In the genomic region with DNA sequence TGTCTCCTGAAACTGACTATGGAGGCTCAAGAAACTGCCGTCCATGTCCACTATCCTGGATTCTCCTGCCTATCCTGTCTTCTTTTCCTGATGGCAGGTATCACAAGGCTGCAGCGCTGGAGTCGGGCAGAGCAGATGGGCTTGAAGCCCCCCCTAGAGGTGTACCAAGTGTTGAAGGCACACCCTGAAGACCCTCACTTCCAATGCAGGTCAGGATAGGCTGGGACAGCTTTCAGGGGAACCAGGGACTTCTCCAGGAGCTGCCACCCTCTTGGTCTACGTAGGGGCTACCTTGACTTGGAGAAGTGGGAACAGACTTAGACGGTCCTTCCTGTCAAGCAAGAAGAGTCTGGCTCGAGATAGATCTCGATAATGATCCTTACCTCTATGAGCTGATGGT, we compare ENCODE assay signal across 8 mouse cellular contexts. TPM values are rescaled to one million over a fixed set of nuclear protein-coding genes. Genes with fewer than 3 reads are reported as not detected.
A peak's percentile ranks its signal among the peaks of the same experiment; 100 is the strongest.
DNase-seq lines count a peak whose midpoint lies in the region; ATAC-seq and TF ChIP-seq lines count a peak whose summit lies in the region.
"Had no signal": no experiment of that assay in that cellular context is flagged by ENCODE, and none has a peak within 500 bp of the region (broad histone marks: within the 10 kb centered on the region; RNA-seq: fewer than 3 reads in every experiment).

No protein-coding gene starts in this region.

- H3K27ac ChIP-seq in lung, embryonic 16.5 days (ENCODE audit: low read length): peak overlapping the region; percentile 95; the same call in 1 of the 2 replicates
- no peak overlapping the region for H3K27ac ChIP-seq in forebrain, embryonic 15.5 days (replicated peaks)
- peak overlapping the region; percentile 77; the same call in 1 of the 2 replicates for H3K27ac ChIP-seq in liver, embryonic 13.5 days
- H3K27ac ChIP-seq in stomach, embryonic 16.5 days (ENCODE audit: low read length): peak overlapping the region; percentile 86; the same call in 1 of the 2 replicates
- H3K27ac ChIP-seq in thymus, adult 2 months (ENCODE audit: control insufficient read depth, insufficient read depth, low read length): no peak overlapping the region

- H3K36me3 ChIP-seq in lung, embryonic 16.5 days (ENCODE audit: control insufficient read depth, insufficient read depth, low read length): no peaks in the 10 kb centered on the region
- no peaks in the 10 kb centered on the region for H3K36me3 ChIP-seq in forebrain, embryonic 15.5 days
- H3K36me3 ChIP-seq in liver, embryonic 13.5 days: no peaks in the 10 kb centered on the region
- H3K36me3 ChIP-seq in stomach, embryonic 16.5 days (ENCODE audit: control insufficient read depth, insufficient read depth, low read length): no peaks in the 10 kb centered on the region
- H3K36me3 ChIP-seq in thymus, adult 2 months (ENCODE audit: control insufficient read depth, insufficient read depth, low read length): no peaks in the 10 kb centered on the region

- H3K4me3 ChIP-seq in lung, embryonic 16.5 days (ENCODE audit: low read length): no peak overlapping the region; the same call in 1 of the 2 replicates
- H3K4me3 ChIP-seq in forebrain, embryonic 15.5 days: peak overlapping the region; percentile 64; the same call in 1 of the 2 replicates
- H3K4me3 ChIP-seq in liver, embryonic 13.5 days (replicated peaks): peak overlapping the region; percentile 68; the same call in 1 of the 2 replicates
- peak overlapping the region; percentile 59; the same call in 1 of the 2 replicates for H3K4me3 ChIP-seq in stomach, embryonic 16.5 days (replicated peaks; ENCODE audit: low read length)
- no peak overlapping the region for H3K4me3 ChIP-seq in thymus, adult 2 months (ENCODE audit: control insufficient read depth, insufficient read depth, low read length)

- DNase-seq in lung, postnatal 36 days: no peak
- DNase-seq in liver, embryonic 13.5 days: no peak
- DNase-seq in thymus, adult 2 months: no peak
- no peak for DNase-seq in layer of hippocampus, adult 9-11 months
- DNase-seq: right cerebral cortex, adult 18-20 months had no signal

- no peaks in the 10 kb centered on the region; the same call in 1 of the 2 replicates for H3K27me3 ChIP-seq in lung, embryonic 16.5 days (ENCODE audit: control insufficient read depth, insufficient read depth, low read depth, low read length)
- peaks cover 18% of the 10 kb centered on the region for H3K27me3 ChIP-seq in forebrain, embryonic 15.5 days
- peaks cover 17% of the 10 kb centered on the region; the same call in 1 of the 2 replicates for H3K27me3 ChIP-seq in liver, embryonic 13.5 days
- H3K27me3 ChIP-seq in stomach, embryonic 16.5 days (ENCODE audit: control insufficient read depth, insufficient read depth, low read length): no peaks in the 10 kb centered on the region
- no peaks in the 10 kb centered on the region for H3K27me3 ChIP-seq in thymus, adult 2 months (ENCODE audit: control insufficient read depth, insufficient read depth, low read length)

- TF ChIP-seq CTCF in thymus, adult 2 months (IDR thresholded peaks at IDR 0.05; ENCODE audit: borderline replicate concordance, control insufficient read depth, extremely low read depth, insufficient read depth, low read length, poor library complexity): no peak

- 80% methylated on average over 7 of the region's 7 CpGs for WGBS in lung, embryonic 16.5 days
- 82% methylated on average over 7 of the region's 7 CpGs for WGBS in forebrain, embryonic 15.5 days
- 69% methylated on average over 7 of the region's 7 CpGs for WGBS in liver, embryonic 13.5 days (ENCODE audit: insufficient replicate concordance)
- WGBS in stomach, embryonic 16.5 days: 78% methylated on average over 7 of the region's 7 CpGs
- WGBS in thymus, adult 2 months: 85% methylated on average over 7 of the region's 7 CpGs

- H3K4me2 ChIP-seq in lung, embryonic 16.5 days (ENCODE audit: low read depth, low read length): peak overlapping the region; percentile 90
- peak overlapping the region; percentile 81 for H3K4me2 ChIP-seq in forebrain, embryonic 15.5 days (replicated peaks)
- peak overlapping the region; percentile 84 for H3K4me2 ChIP-seq in liver, embryonic 13.5 days
- peak overlapping the region; percentile 85 for H3K4me2 ChIP-seq in stomach, embryonic 16.5 days (ENCODE audit: low read depth, low read length)

- no peak for TF ChIP-seq POLR2A in thymus, adult 2 months (IDR thresholded peaks at IDR 0.05; ENCODE audit: control insufficient read depth, extremely low read depth, insufficient read depth, low read length, poor library complexity)

- no peak for ATAC-seq in lung, embryonic 16.5 days (ENCODE audit: low read depth)
- ATAC-seq in forebrain, embryonic 15.5 days (replicated peaks): no peak
- no peak for ATAC-seq in liver, embryonic 13.5 days (ENCODE audit: low read depth)
- ATAC-seq in stomach, embryonic 16.5 days (ENCODE audit: insufficient read depth, low FRiP score): no peak

- H3K9ac ChIP-seq in lung, embryonic 16.5 days (ENCODE audit: low read length): peak overlapping the region; percentile 74
- H3K9ac ChIP-seq in forebrain, embryonic 15.5 days (replicated peaks): peak overlapping the region; percentile 70
- H3K9ac ChIP-seq in liver, embryonic 13.5 days: peak overlapping the region; percentile 71; the same call in 1 of the 2 replicates
- peak overlapping the region; percentile 78; the same call in 1 of the 2 replicates for H3K9ac ChIP-seq in stomach, embryonic 16.5 days (ENCODE audit: low read length)

- no peaks in the 10 kb centered on the region for H3K9me3 ChIP-seq in lung, embryonic 16.5 days (ENCODE audit: control insufficient read depth, low read length)
- no peaks in the 10 kb centered on the region for H3K9me3 ChIP-seq in forebrain, embryonic 15.5 days
- no peaks in the 10 kb centered on the region; the same call in 1 of the 2 replicates for H3K9me3 ChIP-seq in liver, embryonic 13.5 days (replicated peaks)
- H3K9me3 ChIP-seq in stomach, embryonic 16.5 days (replicated peaks; ENCODE audit: control insufficient read depth, low read length): no peaks in the 10 kb centered on the region

- H3K4me1 ChIP-seq in lung, embryonic 16.5 days (replicated peaks; ENCODE audit: control insufficient read depth, insufficient read depth, low read length): peaks cover 16% of the 10 kb centered on the region
- H3K4me1 ChIP-seq in forebrain, embryonic 15.5 days: peaks cover 13% of the 10 kb centered on the region
- H3K4me1 ChIP-seq in liver, embryonic 13.5 days (replicated peaks): peaks cover 43% of the 10 kb centered on the region
- H3K4me1 ChIP-seq in stomach, embryonic 16.5 days (ENCODE audit: control insufficient read depth, insufficient read depth, low read length): peaks cover 22% of the 10 kb centered on the region
- H3K4me1 ChIP-seq in thymus, adult 2 months (replicated peaks; ENCODE audit: control insufficient read depth, insufficient read depth, low read length): peaks cover 18% of the 10 kb centered on the region

RNA-seq across cellular contexts. Expression of a gene that starts 1.0 kb away (rescaled TPM):
- 32.6 and 38.0 TPM in 2 replicates for polyA plus RNA-seq in lung, embryonic 16.5 days (2015; fragmentation: Nextera tagmentation; extraction: Ambion mirVana)
- polyA plus RNA-seq in forebrain, embryonic 15.5 days (2015; fragmentation: Nextera tagmentation; extraction: Ambion mirVana): 17.2 and 18.1 TPM in 2 replicates
- polyA plus RNA-seq in liver, embryonic 13.5 days (2015; fragmentation: Nextera tagmentation; extraction: Ambion mirVana): 8.3 and 12.3 TPM in 2 replicates
- 36.3 and 38.0 TPM in 2 replicates for polyA plus RNA-seq in stomach, embryonic 16.5 days (2015; fragmentation: Nextera tagmentation; extraction: Ambion mirVana)
- polyA plus RNA-seq in thymus, adult 2 months (2012; rRNA removed): 104 and 117 TPM in 2 replicates

RNA-seq across cellular contexts. Expression of a gene that starts 18.5 kb away (rescaled TPM):
- not detected in 2 replicates for polyA plus RNA-seq in lung, embryonic 16.5 days (2015; fragmentation: Nextera tagmentation; extraction: Ambion mirVana)
- polyA plus RNA-seq in forebrain, embryonic 15.5 days (2015; fragmentation: Nextera tagmentation; extraction: Ambion mirVana): not detected in 2 replicates
- not detected in 2 replicates for polyA plus RNA-seq in liver, embryonic 13.5 days (2015; fragmentation: Nextera tagmentation; extraction: Ambion mirVana)
- not detected in 2 replicates for polyA plus RNA-seq in stomach, embryonic 16.5 days (2015; fragmentation: Nextera tagmentation; extraction: Ambion mirVana)
- polyA plus RNA-seq in thymus, adult 2 months (2012; rRNA removed): not detected in 2 replicates

RNA-seq across cellular contexts. Expression of a gene that starts 18.6 kb away (rescaled TPM):
- polyA plus RNA-seq in lung, embryonic 16.5 days (2015; fragmentation: Nextera tagmentation; extraction: Ambion mirVana): 4.8 and 6.1 TPM in 2 replicates
- polyA plus RNA-seq in forebrain, embryonic 15.5 days (2015; fragmentation: Nextera tagmentation; extraction: Ambion mirVana): 0.39 and 0.43 TPM in 2 replicates
- 0.35 and 0.46 TPM in 2 replicates for polyA plus RNA-seq in liver, embryonic 13.5 days (2015; fragmentation: Nextera tagmentation; extraction: Ambion mirVana)
- 5.3 and 6.3 TPM in 2 replicates for polyA plus RNA-seq in stomach, embryonic 16.5 days (2015; fragmentation: Nextera tagmentation; extraction: Ambion mirVana)
- 32.9 and 36.1 TPM in 2 replicates for polyA plus RNA-seq in thymus, adult 2 months (2012; rRNA removed)

RNA-seq across cellular contexts. Expression of a gene that starts 31.2 kb away (rescaled TPM):
- 30.5 and 33.6 TPM in 2 replicates for polyA plus RNA-seq in lung, embryonic 16.5 days (2015; fragmentation: Nextera tagmentation; extraction: Ambion mirVana)
- 22.6 and 25.2 TPM in 2 replicates for polyA plus RNA-seq in forebrain, embryonic 15.5 days (2015; fragmentation: Nextera tagmentation; extraction: Ambion mirVana)
- 17.4 and 20.7 TPM in 2 replicates for polyA plus RNA-seq in liver, embryonic 13.5 days (2015; fragmentation: Nextera tagmentation; extraction: Ambion mirVana)
- 26.2 and 26.7 TPM in 2 replicates for polyA plus RNA-seq in stomach, embryonic 16.5 days (2015; fragmentation: Nextera tagmentation; extraction: Ambion mirVana)
- polyA plus RNA-seq in thymus, adult 2 months (2012; rRNA removed): 119 and 143 TPM in 2 replicates

RNA-seq across cellular contexts. Expression of a gene that starts 36.3 kb away (rescaled TPM):
- polyA plus RNA-seq in lung, embryonic 16.5 days (2015; fragmentation: Nextera tagmentation; extraction: Ambion mirVana): 20.0 and 21.5 TPM in 2 replicates
- 5.2 and 6.7 TPM in 2 replicates for polyA plus RNA-seq in forebrain, embryonic 15.5 days (2015; fragmentation: Nextera tagmentation; extraction: Ambion mirVana)
- 1.3 and 1.7 TPM in 2 replicates for polyA plus RNA-seq in liver, embryonic 13.5 days (2015; fragmentation: Nextera tagmentation; extraction: Ambion mirVana)
- 44.5 and 53.2 TPM in 2 replicates for polyA plus RNA-seq in stomach, embryonic 16.5 days (2015; fragmentation: Nextera tagmentation; extraction: Ambion mirVana)
- polyA plus RNA-seq in thymus, adult 2 months (2012; rRNA removed): 72.7 and 94.1 TPM in 2 replicates

Comparison
In these comparisons a context has a peak if more than half of its experiments do, and no peak if none do; other contexts are left out.
1. H3K27ac ChIP-seq: peak in lung, embryonic 16.5 days (single experiment), liver, embryonic 13.5 days (single experiment) and stomach, embryonic 16.5 days (single experiment); none in forebrain, embryonic 15.5 days (single experiment) and thymus, adult 2 months (single experiment).
2. H3K4me3 ChIP-seq: peak in forebrain, embryonic 15.5 days (single experiment), liver, embryonic 13.5 days (single experiment) and stomach, embryonic 16.5 days (single experiment); none in lung, embryonic 16.5 days (single experiment) and thymus, adult 2 months (single experiment).
3. Peak in every context shown above with its lines, with median percentiles within 50 percentile points of each other: H3K4me2 ChIP-seq and H3K9ac ChIP-seq.